Mouse (Mus musculus): ENCODE measurements around the gene Fgf8. TPM values are rescaled to one million over a fixed set of nuclear protein-coding genes. Genes with fewer than 3 reads are reported as not detected.

The Fgf8 gene
- polyA plus RNA-seq, 1 experiment from 2014 or later, result not detected

GRCm38 (mm10) chr19:45785470-45785869 is 42.8 kb upstream of the Fgf8 start:
- 41% methylated on average over 3 of the region's 3 CpGs for WGBS
- Histone ChIP-seq H3K9me3 (ENCODE audit: low read length) (no peaks in the 10 kb centered on the region), H3K4me3 (ENCODE audit: low read depth, low read length) (no peak overlapping the region), H3K9ac (replicated peaks; ENCODE audit: low read depth) (no peak overlapping the region), H3K4me1 (ENCODE audit: insufficient read depth, low read depth, low read length) (peaks cover 9% of the 10 kb centered on the region), H3K36me3 (ENCODE audit: insufficient read depth, low read length) (no peaks in the 10 kb centered on the region), H3K27me3 (replicated peaks; ENCODE audit: insufficient read depth, low read length) (no peaks in the 10 kb centered on the region), H3K4me2 (replicated peaks; ENCODE audit: low read depth, low read length) (no peak overlapping the region), H3K27ac (ENCODE audit: low read length) (no peak overlapping the region)
- ATAC-seq (no peak), DNase-seq (ENCODE audit: low spot score) (no peak)
- TF ChIP-seq CTCF (IDR thresholded peaks at IDR 0.05) (no peak), EP300 (IDR thresholded peaks at IDR 0.05) (no peak)

- ATAC-seq (peak; percentile 2; the same call in 1 of the 2 replicates), DNase-seq (ENCODE audit: low spot score) (peak; percentile 73)
- TF ChIP-seq EP300 (IDR thresholded peaks at IDR 0.05) (0 out of 2 replicates have a peak, but pooled peaks have one; percentile 40), CTCF (IDR thresholded peaks at IDR 0.05) (no peak)
- Histone ChIP-seq H3K4me3 (ENCODE audit: low read depth, low read length) (peak overlapping the region; percentile 100; the same call in 1 of the 2 replicates), H3K27ac (ENCODE audit: low read length) (peak overlapping the region; percentile 99), H3K4me2 (replicated peaks; ENCODE audit: low read depth, low read length) (peak overlapping the region; percentile 56), H3K9me3 (ENCODE audit: low read length) (no peaks in the 10 kb centered on the region), H3K27me3 (replicated peaks; ENCODE audit: insufficient read depth, low read length) (no peaks in the 10 kb centered on the region), H3K36me3 (ENCODE audit: insufficient read depth, low read length) (no peaks in the 10 kb centered on the region), H3K4me1 (ENCODE audit: insufficient read depth, low read depth, low read length) (peaks cover 11% of the 10 kb centered on the region), H3K9ac (replicated peaks; ENCODE audit: low read depth) (no peak overlapping the region)
- 26% methylated on average over 17 of the region's 17 CpGs for WGBS
Measured at GRCm38 (mm10) chr19:45783933-45784576, 41.3 kb upstream of the Fgf8 start.

DNA sequence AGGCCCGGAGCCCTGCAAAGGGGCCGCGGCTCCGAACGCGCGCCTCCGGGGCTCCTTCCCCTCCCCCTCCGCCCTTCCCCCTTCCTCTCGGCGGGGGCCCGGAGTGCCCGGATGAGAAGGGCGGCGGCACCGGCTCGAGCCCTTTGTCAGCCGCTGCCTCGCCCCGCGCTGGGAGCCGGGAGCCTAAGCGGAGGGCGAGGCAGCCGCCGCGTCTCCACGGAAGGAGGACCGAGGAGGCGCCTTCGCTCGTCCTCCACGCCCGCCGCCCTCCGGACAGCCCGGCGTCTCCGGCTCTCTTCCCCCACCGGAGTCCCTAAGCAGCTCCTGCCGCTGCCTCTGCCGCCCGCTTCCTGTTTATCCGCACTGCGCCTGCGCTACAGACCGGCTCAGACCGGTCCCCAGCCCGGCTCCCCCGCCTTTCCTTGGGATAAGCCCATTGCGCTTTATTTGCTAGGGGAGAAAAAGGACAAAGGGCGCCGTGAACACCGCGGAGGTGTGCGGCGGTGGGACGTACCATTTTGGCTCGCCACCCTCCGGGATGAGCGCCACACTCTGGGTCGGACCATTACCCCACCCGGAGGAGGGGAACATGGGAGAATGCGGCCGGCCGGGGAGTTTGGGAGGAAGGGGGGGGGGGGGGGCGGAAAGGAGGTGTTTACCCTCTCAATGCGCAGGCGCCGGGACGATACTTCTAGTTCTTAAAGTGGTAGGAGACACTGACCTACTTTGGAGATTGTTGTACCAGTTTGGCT is 40.6 kb upstream of the Fgf8 start, which contains the start of gene Mgea5:
Gene Mgea5, minus strand, starts transcription at position 657 of the 752 bp plus-strand sequence.
- 2% methylated on average over 52 of the region's 71 CpGs for WGBS
- H3K4me3 ChIP-seq (ENCODE audit: low read depth, low read length), result peak within 1 kb of the TSS; percentile 100
- H3K4me2 ChIP-seq (replicated peaks; ENCODE audit: low read depth, low read length), result peak within 1 kb of the TSS; percentile 60
- H3K27ac ChIP-seq (ENCODE audit: low read length), result peak within 1 kb of the TSS; percentile 99
- ATAC-seq (peak; percentile 95), DNase-seq (ENCODE audit: low spot score) (peak; percentile 100)
- H3K36me3 ChIP-seq (ENCODE audit: insufficient read depth, low read length), result peaks cover 2% of the 10 kb centered on the region; the same call in 1 of the 2 replicates
- peak within 1 kb of the TSS; percentile 97 for H3K9ac ChIP-seq (replicated peaks; ENCODE audit: low read depth)
- H3K9me3 ChIP-seq (ENCODE audit: low read length), result no peaks in the 10 kb centered on the region
- H3K4me1 ChIP-seq (ENCODE audit: insufficient read depth, low read depth, low read length), result peaks cover 11% of the 10 kb centered on the region
- TF ChIP-seq EP300 (IDR thresholded peaks at IDR 0.05) (no peak; the same call in 1 of the 2 replicates), CTCF (IDR thresholded peaks at IDR 0.05) (peak; percentile 29)
- no peaks in the 10 kb centered on the region for H3K27me3 ChIP-seq (replicated peaks; ENCODE audit: insufficient read depth, low read length)

- TF ChIP-seq CTCF (IDR thresholded peaks at IDR 0.05) (no peak), EP300 (IDR thresholded peaks at IDR 0.05) (no peak)
- peak overlapping the region; percentile 60 for H3K4me2 ChIP-seq (replicated peaks; ENCODE audit: low read depth, low read length)
- H3K27ac ChIP-seq (ENCODE audit: low read length), result peak overlapping the region; percentile 99
- H3K36me3 ChIP-seq (ENCODE audit: insufficient read depth, low read length), result peaks cover 4% of the 10 kb centered on the region; the same call in 1 of the 2 replicates
- under 1% methylated on average over 36 of the region's 36 CpGs for WGBS
- no peaks in the 10 kb centered on the region for H3K9me3 ChIP-seq (ENCODE audit: low read length)
- peaks cover 11% of the 10 kb centered on the region for H3K4me1 ChIP-seq (ENCODE audit: insufficient read depth, low read depth, low read length)
- no peaks in the 10 kb centered on the region for H3K27me3 ChIP-seq (replicated peaks; ENCODE audit: insufficient read depth, low read length)
- peak; percentile 46 for ATAC-seq
- H3K9ac ChIP-seq (replicated peaks; ENCODE audit: low read depth), result peak overlapping the region; percentile 97
- H3K4me3 ChIP-seq (ENCODE audit: low read depth, low read length), result peak overlapping the region; percentile 100
- DNase-seq (ENCODE audit: low spot score), result peak; percentile 88
Measured at GRCm38 (mm10) chr19:45782315-45783001, 39.7 kb upstream of the Fgf8 start.

DNA sequence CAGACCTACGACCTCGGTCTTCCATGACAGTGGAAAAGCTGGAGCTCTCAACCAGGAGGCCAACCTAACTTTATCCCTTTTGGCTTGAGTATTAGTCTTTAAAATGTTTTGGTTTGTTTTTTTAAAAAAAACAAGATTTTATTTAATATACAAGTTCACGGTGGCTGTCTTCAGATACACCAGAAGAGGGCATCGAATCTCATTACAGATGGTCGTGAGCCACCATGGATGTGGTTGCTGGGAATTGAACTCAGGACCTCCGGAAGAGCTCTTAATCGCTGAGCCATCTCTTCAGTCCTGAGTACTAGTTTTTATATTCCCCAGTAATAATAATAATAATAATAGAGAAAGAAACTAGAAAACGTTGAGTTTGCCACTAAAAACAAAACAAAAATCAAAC is 39.0 kb upstream of the Fgf8 start:
- H3K4me1 ChIP-seq (ENCODE audit: insufficient read depth, low read depth, low read length), result peaks cover 11% of the 10 kb centered on the region
- H3K4me3 ChIP-seq (ENCODE audit: low read depth, low read length), result peak overlapping the region; percentile 100
- peak overlapping the region; percentile 60 for H3K4me2 ChIP-seq (replicated peaks; ENCODE audit: low read depth, low read length)
- peaks cover 5% of the 10 kb centered on the region; the same call in 1 of the 2 replicates for H3K36me3 ChIP-seq (ENCODE audit: insufficient read depth, low read length)
- ATAC-seq (no peak), DNase-seq (ENCODE audit: low spot score) (no peak)
- TF ChIP-seq CTCF (IDR thresholded peaks at IDR 0.05), result peak; percentile 9; the same call in 1 of the 2 replicates
- TF ChIP-seq EP300 (IDR thresholded peaks at IDR 0.05), result no peak
- H3K27ac ChIP-seq (ENCODE audit: low read length), result no peak overlapping the region
- H3K9ac ChIP-seq (replicated peaks; ENCODE audit: low read depth), result peak overlapping the region; percentile 2; the same call in 1 of the 2 replicates
- H3K9me3 ChIP-seq (ENCODE audit: low read length), result no peaks in the 10 kb centered on the region
- 44% methylated on average over 8 of the region's 8 CpGs for WGBS
- H3K27me3 ChIP-seq (replicated peaks; ENCODE audit: insufficient read depth, low read length), result no peaks in the 10 kb centered on the region
